Mouse (Mus musculus) forelimb bud, embryonic 11.5 days (tissue): Measurements from ENCODE around the gene Gm16181.

ENCODE experiments used
- DNase-seq: peaks from one replicate; pipeline ENCODE4 v3.0.0-alpha.2; 2012; ENCODE audit warnings: low read depth, low spot score

Gm16181 gene

DNA sequence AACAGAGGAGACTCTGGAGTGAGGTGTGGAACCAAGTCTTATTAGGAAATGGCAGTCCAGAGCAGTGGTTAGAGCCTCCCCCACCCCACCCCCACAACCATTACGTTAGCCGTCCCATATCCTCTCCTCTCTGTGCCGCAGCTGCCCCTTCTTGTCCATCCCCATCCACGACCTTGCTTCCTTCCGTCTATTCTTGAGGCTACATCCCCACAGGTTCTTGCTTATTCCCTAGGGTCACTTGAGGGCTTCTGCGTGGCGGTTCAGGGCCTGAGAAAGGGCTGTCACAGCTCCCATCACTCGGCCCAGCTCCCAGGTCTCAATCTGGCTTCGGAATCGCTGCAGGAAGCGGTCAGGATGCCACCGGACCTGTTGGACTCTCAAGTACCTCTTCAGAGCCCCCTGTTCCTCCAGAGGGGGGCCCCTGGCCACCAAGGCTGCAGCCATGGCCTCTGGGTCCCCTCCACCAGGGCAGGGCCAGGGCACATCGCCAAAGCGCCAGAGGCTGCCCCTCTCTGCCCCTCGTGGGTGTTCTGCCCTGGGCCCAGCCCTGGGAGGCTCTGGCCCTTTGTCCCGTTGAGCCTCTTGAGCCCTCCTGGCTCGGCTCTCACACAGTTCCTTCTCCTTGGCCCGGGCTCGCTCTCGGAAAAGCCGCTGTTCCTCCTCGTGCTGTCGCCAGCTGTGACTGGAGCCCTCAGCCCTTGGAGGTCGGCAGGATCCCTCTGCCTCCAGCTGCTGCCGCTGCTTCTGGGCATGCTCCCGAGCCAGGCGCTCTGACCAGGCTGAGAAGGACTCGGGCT lies at the start of gene Gm16181:
Gene Gm16181, plus strand, starts transcription at position 679 of the 797 bp plus-strand sequence.
- DNase-seq, result no peak

DNA sequence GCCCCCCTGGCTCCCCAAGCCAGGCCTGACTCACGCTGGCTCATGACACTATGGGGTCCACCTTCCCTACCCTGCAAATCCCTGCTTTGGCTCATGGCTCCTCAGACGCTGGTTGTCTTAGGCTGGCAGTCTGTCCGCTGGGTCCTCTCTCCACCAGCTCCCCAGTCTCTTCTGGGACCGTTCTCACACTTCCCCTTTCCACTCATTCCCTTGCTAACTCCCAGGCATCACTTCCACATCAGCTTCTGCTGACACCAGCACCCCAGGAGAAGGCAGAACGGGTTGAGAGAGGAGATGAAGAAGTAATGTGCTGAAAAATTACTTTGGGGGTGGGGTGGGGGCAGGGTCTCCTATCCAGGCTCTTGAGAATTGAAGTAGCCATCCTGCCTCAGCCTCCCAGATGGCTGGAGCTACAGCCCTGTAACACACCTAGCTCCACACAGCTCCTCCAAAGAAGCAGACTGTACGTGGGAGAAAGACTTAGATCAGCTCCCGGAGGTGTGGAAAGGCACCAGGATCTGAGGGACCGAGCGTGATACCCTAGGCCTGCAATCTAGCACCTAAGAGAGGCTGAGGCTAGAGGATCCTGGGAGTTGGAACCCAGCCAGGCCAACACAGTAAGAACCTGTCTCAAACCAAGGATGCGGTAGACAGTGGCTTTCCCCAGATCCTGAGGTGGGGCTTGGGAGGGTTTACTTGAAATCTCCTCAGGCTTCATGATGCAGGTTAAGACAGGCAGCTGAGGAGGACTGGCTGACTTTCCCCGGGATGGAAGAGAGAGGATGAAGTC lies 48.0 kb upstream of the Gm16181 start:
- no peak for DNase-seq

- DNase-seq, result no peak
Observed at GRCm38 (mm10) chr17:35173329-35173728, 47.3 kb upstream of the Gm16181 start.

- no peak for DNase-seq
Observed at GRCm38 (mm10) chr17:35174201-35174977, 46.2 kb upstream of the Gm16181 start.

DNA sequence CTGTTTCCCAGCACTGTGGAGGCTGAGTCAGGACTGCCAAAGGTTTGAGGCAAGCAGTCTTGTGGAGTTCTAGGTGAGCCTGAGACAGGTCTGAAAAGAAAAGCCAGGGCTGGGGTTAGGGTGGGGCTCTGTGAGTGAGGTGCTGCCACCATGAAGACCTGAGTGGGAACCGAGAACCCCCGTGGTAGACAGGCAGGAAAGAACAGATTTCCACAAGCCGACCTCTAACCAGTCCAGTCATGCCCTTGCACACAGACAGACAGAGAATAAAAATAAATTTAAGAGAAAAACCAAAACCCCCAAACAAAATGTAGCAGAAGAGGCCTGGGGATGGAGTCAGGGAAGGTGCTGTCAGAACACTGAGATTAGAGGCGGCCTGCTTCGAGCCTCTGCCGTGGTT lies 45.3 kb upstream of the Gm16181 start:
- no peak for DNase-seq

DNA sequence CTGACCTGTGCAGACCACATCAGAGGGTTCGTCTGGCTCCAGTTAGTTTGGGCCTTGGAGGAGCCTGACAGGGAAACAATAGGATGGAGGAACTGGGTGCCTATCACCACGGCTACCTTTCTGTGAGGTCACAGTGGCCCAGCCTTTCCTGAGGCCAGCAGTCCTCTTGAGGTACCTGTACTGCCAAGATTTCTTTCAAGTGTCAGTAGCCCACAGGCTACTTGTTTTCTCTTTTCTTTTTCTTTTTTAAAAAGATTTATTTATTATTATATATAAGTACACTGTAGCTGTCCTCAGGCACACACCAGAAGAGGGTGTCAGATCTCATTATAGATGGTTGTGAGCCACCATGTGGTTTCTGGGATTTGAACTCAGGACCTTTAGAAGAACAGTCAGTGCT lies 44.7 kb upstream of the Gm16181 start, which contains the start of gene Aif1:
Gene Aif1, minus strand, starts transcription at position 101 of the 400 bp plus-strand sequence.
- no peak for DNase-seq

DNA sequence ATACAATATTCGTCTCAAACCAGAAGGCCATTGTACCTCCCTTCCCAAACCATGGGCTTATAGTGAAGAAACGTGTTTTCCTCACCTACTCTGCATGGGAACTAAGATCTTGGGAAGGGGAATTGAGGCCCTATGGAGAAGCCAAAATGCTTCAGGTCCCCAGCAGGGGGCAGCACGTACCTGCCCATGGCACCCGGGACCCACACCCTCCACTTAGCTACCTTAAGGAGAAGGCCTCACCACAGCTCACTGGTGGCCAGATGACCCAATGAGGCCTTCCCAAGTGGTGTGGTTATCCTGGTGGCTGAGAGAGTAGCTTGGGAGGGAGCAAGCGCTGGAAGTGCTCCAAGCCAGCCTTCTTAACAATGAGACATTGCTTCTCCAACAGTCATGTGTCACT lies 42.1 kb upstream of the Gm16181 start:
- peak; percentile 72 for DNase-seq

- no peak for DNase-seq
Observed at GRCm38 (mm10) chr17:35180093-35180492, 40.5 kb upstream of the Gm16181 start.

DNA sequence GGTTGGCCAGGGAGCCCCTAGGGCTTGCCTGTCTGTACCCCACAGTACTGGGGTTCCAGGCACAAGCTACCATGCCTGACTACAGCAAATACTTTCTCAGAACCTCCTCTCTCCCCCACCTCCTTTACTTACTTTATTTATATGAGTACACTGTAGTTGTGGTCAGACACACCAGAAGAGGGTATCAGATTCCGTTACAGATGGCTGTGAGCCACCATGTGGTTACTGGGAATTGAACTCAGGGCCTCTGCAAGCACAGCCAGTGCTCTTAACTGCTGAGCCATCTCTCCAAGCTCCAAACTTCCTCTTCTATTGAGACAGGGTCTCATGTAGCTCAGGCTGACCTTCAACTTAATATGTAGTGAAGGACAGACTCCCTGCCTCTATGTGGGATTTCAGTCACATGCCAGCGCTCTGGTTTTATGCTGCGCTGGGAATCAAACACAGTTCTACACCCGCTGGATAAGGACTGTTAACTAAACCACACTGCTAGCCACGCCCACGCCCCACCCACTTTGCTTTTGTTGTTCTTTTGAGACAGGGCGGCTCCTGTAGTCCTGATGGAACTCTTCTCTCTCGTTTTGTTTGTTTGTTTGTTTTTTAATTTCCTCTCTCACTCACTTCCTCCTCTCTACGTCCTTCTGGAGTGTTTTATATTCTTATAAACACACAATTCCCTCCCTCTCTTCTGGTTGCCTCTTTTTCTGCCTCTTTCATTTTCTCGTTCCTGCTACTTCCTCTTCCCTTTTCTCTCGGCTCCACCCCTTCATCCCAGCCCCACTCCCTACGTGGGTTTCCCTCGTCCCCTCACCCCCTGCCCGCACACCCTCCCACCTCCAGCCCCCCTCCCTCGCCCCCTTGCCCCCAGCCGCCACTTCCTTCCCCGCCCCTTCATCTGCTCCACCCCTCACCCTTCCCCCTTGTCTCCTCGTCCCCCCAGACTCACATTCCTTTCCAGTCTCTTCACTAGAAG lies 34.7 kb upstream of the Gm16181 start:
- peak; percentile 58 for DNase-seq

- DNase-seq, result peak; percentile 61
Observed at GRCm38 (mm10) chr17:35186681-35187080, 34.0 kb upstream of the Gm16181 start.

DNA sequence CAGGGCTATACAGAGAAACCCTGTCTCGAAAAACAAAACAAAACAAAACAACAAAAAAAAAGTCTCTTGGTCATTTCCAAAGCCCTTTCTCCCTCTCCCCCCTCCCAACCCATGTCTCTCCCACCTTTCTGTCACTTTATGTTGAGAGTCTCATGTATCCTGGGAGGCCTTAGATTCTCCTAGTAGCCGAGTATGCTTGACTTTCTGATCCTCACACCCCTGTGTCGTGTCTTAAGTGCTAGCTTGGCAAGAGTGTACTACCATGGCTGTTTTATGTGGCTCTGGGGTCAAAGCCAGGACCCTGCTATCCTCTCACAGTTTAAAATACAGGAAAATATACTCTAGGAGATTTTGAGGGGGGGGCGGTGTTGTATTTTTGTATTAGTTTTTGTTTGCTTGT lies 33.3 kb upstream of the Gm16181 start:
- no peak for DNase-seq

DNA sequence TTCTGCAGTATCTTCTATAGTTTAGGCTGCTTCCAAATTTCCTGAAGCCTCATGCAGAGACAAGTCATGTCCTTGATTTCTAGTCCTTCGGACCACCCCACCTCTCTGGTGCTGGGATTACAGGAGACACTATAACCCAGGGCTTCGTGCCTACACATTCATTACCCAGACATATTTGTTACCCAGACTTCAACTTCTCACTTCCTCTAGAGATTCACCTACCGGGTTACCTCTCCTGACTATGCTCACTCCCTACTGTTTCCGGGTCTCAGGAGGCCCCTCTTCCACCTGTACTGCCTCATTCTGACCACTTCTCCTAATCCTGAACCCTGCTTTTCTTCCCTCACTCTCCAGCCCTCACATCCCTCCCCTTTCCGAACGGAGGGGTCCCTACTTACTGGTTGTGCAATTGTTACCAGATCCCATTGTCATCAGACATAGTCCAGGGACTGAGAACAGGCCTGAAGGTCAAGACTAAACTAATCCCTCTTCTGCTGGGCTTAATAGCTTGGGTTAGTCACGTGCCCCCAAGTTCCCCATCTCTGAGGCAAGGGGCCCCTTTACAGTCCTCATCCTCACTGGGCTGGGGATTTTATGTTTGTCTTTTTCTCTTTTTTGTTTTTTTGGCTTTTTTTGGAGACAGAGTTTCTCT lies 32.5 kb upstream of the Gm16181 start, which contains the start of gene Lst1:
Gene Lst1, minus strand, starts transcription at position 481 of the 652 bp plus-strand sequence.
- no peak for DNase-seq

- DNase-seq, result no peak
Observed at GRCm38 (mm10) chr17:35189186-35189585, 31.4 kb upstream of the Gm16181 start.

DNA sequence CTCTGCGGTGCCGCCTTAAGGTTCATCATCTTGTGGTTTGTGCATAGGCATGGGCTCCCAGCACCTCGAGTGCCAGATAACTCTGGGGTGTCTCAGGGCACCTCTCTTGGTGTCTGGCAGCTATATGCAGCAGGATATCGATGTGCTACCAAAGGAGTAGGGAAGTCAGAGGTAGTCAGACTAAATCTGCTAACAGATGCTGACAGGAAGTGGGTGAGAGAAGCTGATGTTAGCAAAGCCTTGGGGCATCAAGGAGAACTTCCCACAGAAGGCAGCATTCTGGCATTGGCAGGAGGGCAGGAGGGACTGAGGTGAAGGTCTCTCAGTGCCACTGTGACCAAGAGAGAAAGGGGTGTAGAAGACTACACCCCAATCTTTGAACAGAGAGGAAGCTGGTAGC lies 30.5 kb upstream of the Gm16181 start:
- DNase-seq, result no peak

DNA sequence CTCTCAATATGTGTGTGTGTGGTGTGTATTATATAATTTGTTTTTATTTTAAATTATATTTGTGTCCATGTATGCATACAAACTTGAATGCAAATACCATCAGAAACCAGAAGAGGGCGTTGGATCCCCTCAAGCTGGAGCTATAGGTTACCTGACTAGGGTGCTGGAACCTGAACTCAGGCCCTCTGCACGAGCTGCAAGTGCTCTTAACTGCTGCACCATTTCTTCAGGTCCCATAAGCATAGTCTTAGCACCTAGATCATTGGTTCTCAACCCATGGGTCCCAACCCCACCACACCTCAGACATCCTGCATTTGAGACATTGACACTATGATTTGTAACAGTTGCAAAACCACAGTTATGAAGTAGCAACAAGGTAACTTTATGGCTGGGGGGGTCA lies 28.9 kb upstream of the Gm16181 start:
- no peak for DNase-seq

DNA sequence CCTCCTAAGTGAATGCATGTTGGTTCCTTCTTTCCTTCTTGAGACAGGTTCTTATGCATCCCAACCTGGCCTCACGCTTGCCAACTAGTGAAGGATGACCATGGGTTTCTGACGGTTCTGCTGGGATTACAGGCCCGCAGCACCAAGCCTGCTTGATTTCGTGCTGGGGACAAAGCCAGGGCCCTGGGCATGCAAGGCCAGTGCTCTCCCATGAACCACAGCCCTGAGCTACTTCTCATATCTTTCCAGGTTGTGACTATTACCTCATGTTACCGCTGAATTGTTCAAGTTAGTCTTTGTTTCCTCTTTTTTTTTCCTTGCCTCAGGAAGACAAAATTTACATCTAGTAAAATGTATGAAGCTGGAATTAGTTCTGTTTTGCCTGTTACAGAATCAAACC lies 27.7 kb upstream of the Gm16181 start:
- no peak for DNase-seq

- no peak for DNase-seq
Observed at GRCm38 (mm10) chr17:35193881-35194843, 26.5 kb upstream of the Gm16181 start, which contains the start of gene Ltb. Gene Ltb, plus strand, starts transcription at chr17:35194439.

GRCm38 (mm10) chr17:35194844-35195630 lies 25.6 kb upstream of the Gm16181 start:
- DNase-seq, result no peak
